Mouse (Mus musculus) testis, adult 2 months (tissue): ENCODE data around the gene Dmbx1.

ENCODE experiments used
- CTCF ChIP-seq: fragments of 200-500 bp; IDR thresholded peaks from 2 replicates; pipeline ENCODE4 v1.5.1; 2012; ENCODE audit warnings: low read depth, mild to moderate bottlenecking, inconsistent platforms, low read length, moderate library complexity; ENCODE audit not compliant: control insufficient read depth, insufficient read depth, insufficient replicate concordance
- POLR2A ChIP-seq: fragments of 200-500 bp; IDR thresholded peaks from 2 replicates; pipeline ENCODE4 v1.6.1; 2012; ENCODE audit warnings: low read depth, mild to moderate bottlenecking, inconsistent platforms, low read length, moderate library complexity; ENCODE audit not compliant: control insufficient read depth

- TF ChIP-seq CTCF (no peak), POLR2A (no peak)
These were observed 13.8 kb upstream of the Dmbx1 start for GRCm38 (mm10) chr4:115953559-115953958.
